Mouse (Mus musculus): ENCODE data around the gene Tmem221. TPM values are rescaled to one million over a fixed set of nuclear protein-coding genes. Genes with fewer than 3 reads are reported as not detected.
A peak's percentile ranks its signal among the peaks of the same experiment; 100 is the strongest.

Tmem221 gene
- total RNA-seq, 2 experiments from 2014 or later, result 0.20 TPM; not detected in 1

DNA sequence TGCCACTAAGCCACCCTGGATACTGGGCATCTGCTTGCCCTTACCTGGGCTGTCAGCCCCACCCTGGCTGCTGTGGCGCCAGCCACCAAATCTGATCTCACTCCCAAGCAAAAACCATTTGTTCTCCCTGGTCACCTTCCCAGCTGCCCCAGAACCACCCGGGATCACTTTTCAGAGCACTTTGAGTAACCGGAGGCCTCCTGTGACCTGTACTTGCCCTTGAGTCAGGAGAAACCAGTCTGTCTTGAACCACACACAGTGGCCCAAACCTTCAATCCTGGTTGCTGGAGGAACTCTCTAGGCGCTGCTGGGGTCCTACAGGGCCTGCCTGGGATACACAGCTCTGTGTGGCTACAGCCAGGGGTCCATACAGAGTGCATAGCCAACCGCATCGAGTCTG, 5.9 kb downstream of the Tmem221 start:
- DNase-seq (ENCODE audit: low spot score in 2 of 2), result no peak

GRCm38 (mm10) chr8:71550754-71551153, 7.9 kb downstream of the Tmem221 start:
- DNase-seq (ENCODE audit: low spot score in 2 of 2), result no peak

DNA sequence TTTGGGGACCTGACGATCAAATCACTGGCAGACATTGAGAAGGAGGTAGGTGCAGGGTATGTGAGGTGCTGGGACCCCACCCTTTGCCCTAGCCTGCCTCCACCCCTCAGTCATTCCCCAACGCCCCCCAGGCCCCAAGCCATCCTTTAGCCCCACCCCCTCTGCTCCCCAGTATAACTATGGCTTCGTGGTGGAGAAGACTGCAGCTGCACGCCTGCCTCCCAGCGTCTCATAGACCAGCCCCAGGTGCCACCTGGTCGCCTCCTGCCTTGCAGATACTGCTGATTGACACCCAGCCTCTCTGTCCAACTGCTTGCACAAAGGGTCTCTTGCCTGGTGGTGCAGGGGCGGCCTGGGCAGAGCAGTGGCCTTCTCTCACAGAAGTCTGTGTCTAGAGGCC, 11.1 kb downstream of the Tmem221 start:
- no peak for DNase-seq (ENCODE audit: low spot score in 2 of 2)

GRCm38 (mm10) chr8:71545053-71545452, 13.6 kb downstream of the Tmem221 start:
- DNase-seq (ENCODE audit: low spot score in 2 of 2), result no peak

DNA sequence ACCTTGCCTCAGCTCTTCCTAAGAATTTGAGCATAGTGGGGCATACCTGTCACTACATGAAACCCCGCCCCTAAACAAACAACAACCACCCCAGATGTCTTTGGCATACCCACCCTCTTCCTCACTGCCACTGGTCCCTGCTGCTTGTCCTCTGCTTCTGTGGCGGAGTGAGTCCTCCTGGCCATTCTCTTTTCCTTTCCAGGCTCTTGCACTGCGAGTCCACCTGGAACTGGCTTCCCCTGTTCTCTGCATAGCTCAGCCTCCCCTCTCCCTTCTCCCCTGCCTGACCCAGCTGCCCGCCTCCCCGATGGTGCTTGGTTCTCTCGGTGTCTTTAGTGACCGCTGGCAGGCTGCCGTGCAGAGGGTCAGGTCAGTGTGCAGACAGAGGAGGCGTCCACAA, 14.9 kb downstream of the Tmem221 start:
- no peak for DNase-seq (ENCODE audit: low spot score in 2 of 2)

DNA sequence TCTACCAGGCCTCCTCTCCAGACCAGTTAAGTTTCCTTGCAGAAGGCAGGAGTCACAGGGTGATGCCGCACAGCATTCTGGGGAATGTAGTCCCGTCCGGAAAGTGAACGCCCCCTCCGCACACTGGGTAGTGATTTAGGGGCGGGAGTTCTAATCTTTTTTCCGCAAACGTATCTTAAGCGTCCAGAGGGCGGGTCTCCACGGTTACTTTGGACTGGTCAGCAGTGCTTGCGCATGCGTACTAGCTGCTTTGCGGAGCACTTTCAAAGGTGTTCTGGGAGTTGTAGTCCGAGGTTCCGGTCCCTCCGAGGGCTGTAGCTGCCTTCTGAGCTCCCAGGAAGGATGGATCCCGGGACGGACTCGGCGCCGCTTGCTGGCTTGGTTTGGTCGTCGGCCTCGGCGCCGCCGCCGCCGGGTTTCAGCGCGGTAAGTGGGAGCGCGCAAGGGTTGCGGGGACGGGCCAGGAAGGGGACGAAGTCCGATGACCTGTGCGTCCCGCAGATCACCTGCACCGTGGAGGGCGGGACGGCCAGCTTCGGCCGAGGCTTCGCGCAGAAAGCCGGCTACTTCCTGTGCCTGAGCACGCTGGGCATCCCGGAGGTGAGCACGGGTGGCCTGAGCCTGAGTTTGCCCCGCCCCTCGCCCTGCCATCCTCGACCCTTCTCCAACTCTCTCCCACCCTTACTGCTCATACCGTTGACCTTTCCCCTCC, 15.9 kb downstream of the Tmem221 start, which contains the start of gene Mvb12a:
Gene Mvb12a, plus strand, starts transcription at position 291 of the 712 bp plus-strand sequence.
- DNase-seq (ENCODE audit: low spot score in 2 of 2), result peak; percentile 97 to 99

GRCm38 (mm10) chr8:71537028-71537867, 21.4 kb downstream of the Tmem221 start, which contains the start of gene Bst2:
TSS of gene Bst2 (minus strand) at chr8:71537456.
- DNase-seq (ENCODE audit: low spot score in 2 of 2), result peak in 1 of 2 experiments; percentile 46

- peak in 1 of 2 experiments; percentile 18 for DNase-seq (ENCODE audit: low spot score in 2 of 2)
These were observed 23.0 kb downstream of the Tmem221 start for GRCm38 (mm10) chr8:71535663-71536062.

- DNase-seq (ENCODE audit: low spot score in 2 of 2), result no peak
These were observed 24.3 kb downstream of the Tmem221 start for GRCm38 (mm10) chr8:71534263-71534810.

GRCm38 (mm10) chr8:71530735-71531467, 27.8 kb downstream of the Tmem221 start:
- peak in 1 of 2 experiments; percentile 68 for DNase-seq (ENCODE audit: low spot score in 2 of 2)

- no peak for DNase-seq (ENCODE audit: low spot score in 2 of 2)
These were observed 30.2 kb downstream of the Tmem221 start for GRCm38 (mm10) chr8:71528362-71529073.

DNA sequence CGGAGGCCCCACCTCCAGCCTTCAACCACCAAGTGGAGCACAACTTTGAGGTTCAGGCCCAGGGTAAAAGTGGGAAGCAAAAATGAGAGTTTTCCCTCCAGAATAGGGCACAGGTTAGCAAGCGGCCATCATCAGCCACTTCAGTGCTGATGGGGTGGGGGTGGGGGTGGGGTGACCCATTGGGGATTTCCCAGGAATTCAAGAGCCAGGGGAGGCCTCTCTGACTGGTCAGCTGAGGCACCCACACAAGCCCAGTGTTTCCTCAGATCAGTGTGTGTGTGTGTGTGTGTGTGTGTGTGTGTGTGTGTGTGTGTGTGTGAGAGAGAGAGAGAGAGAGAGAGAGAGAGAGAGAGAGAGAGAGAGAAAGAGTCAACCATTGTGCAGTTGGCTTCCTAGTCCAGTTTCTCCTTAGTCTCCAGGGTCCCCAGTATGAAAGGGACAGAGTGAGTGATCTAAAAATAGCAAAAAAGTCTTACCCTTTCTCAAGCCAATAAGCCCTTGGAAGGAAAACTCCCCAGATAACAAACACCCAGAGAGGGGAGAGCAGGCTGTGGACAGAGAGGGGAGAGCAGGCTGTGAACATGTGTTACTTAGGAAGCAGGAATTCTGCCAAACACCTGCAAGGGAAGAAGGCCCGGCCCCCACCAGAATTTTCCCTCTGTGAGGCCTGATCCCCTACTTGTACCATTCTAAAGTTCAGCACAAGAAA, 31.4 kb downstream of the Tmem221 start:
- no peak for DNase-seq (ENCODE audit: low spot score in 2 of 2)

- DNase-seq (ENCODE audit: low spot score in 2 of 2), result no peak
These were observed 32.4 kb downstream of the Tmem221 start for GRCm38 (mm10) chr8:71526272-71526671.

DNA sequence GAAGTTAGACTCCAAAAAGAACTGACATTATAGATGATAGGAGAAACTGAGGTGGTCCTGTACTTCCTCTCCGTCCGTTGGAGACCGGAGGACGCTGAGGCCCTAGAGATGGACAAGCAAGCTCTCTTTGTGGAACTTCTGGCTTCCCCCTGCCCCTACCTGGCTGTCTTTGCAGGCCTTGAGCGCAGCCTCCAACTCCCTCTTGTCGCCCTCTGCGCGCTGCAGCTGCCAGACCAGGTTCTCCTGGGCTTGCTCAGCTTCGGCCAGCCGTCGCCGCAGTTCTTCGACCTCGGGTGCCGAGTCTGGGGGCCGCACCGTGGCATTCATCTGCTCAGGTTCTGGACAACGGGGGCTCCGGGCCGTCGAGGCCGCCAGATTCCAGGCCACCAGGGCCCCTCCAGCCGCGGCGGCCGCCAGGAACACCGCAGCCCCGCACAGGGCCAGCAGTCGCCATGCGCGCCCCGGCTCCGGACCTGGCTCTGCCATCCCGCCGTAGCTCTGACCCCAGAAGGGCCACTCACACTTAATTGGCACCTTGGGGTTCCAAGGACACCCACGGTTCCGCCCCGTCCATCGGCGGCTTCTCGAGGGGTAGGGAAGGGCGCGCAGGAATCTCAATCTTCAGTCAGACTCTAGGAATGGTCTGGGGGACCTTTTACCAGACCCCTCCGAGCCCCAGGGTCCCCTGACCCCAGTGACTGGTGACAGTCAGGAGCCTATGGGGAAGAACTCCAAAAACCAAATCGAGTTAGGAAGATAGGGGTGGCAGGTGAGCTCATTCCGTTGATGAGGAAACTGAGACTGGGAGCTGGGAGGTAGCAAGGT, 33.2 kb downstream of the Tmem221 start, which contains the start of gene Ccdc194:
Gene Ccdc194, minus strand, starts transcription at position 486 of the 825 bp plus-strand sequence.
- no peak for DNase-seq (ENCODE audit: low spot score in 2 of 2)

- peak; percentile 80 to 89 for DNase-seq (ENCODE audit: low spot score in 2 of 2)
These were observed 37.0 kb downstream of the Tmem221 start for GRCm38 (mm10) chr8:71521634-71522033.

DNA sequence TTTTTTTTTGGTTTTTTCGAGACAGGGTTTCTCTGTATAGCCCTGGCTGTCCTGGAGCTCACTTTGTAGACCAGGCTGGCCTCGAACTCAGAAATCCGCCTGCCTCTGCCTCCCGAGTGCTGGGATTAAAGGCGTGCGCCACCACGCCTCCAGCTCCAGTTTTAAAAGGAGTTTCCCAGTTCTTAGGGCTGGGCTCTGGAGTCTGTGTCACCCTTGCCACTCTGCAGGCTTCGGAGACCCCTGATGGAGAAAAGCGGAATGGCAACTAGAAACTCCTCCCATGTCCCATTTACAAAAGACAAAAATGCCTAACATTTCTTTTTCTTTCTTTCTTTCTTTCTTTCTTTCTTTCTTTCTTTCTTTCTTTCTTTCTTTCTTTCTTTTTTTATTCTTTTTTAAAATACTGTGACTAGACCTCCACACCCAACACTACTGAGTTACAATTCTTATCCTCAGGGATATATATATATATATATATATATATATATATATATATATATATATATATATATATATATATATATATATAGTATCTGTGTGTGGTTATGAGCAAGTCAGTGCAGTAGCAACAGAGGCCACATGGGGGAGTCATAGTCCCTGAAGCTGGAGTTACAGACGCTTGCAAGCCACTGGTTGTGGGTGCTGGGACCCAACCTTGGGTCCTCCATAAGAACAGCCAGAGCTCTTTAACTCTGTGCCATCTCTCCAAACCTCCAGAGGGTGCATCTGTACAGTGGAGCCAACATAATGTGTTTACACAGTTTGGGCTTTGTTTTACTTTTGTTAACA, 39.4 kb downstream of the Tmem221 start:
- DNase-seq (ENCODE audit: low spot score in 2 of 2), result peak in 1 of 2 experiments; percentile 65

DNA sequence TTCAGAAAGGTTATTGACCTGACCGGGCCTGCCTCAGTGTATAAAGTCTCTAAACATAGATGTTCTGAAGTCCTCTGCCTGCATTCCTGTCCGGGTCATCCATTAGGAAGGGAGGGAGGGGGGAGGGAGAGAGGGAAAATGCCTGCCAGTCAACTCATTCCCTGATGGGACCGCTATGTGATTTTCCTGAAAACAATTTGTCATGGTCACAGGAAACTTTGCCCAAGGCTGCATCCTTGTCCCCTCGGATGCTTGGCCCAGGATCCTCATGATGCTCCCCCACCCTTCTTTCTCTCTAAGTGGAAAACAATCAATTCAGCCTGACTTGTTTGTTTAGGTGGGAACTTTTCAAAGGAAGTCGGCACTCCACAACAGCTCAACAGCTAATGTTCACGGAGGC, 41.9 kb downstream of the Tmem221 start:
- no peak for DNase-seq (ENCODE audit: low spot score in 2 of 2)

GRCm38 (mm10) chr8:71515043-71515442, 43.6 kb downstream of the Tmem221 start:
- DNase-seq (ENCODE audit: low spot score in 2 of 2), result no peak

Measured in layer of hippocampus, adult 18-20 months (tissue).